Mouse (Mus musculus) midbrain, embryonic 15.5 days (tissue): ENCODE measurements around the gene Fam173b. TPM values are rescaled to one million over a fixed set of nuclear protein-coding genes. Genes with fewer than 3 reads are reported as not detected.

Experiments used
- ATAC-seq: fragments of 200-750 bp; cut with Nextera tagmentation; replicated peaks from 2 replicates; pipeline ENCODE4 v1.8.0; 2017; ENCODE audit warnings: moderate TSS enrichment
- H3K27ac ChIP-seq: fragments of 300-500 bp; sonication (generic); 2 replicates; pipeline ENCODE4 v1.5.1; 2015; ENCODE audit warnings: mild to moderate bottlenecking, inconsistent platforms
- H3K27me3 ChIP-seq: fragments of 300-500 bp; sonication (generic); replicated peaks from 2 replicates; pipeline ENCODE4 v1.6.1; 2015; ENCODE audit warnings: inconsistent platforms
- H3K36me3 ChIP-seq: fragments of 300-500 bp; sonication (generic); replicated peaks from 2 replicates; pipeline ENCODE4 v1.6.1; 2015; ENCODE audit warnings: inconsistent platforms
- H3K4me1 ChIP-seq: fragments of 300-500 bp; sonication (generic); 2 replicates; pipeline ENCODE4 v1.6.1; 2015; ENCODE audit warnings: inconsistent platforms
- H3K4me2 ChIP-seq: fragments of 300-500 bp; sonication (generic); 2 replicates; pipeline ENCODE4 v1.6.1; 2015; ENCODE audit warnings: inconsistent platforms, mild to moderate bottlenecking, moderate library complexity
- H3K4me3 ChIP-seq: fragments of 300-500 bp; sonication (generic); 2 replicates; pipeline ENCODE4 v1.5.1; 2015; ENCODE audit warnings: mild to moderate bottlenecking, inconsistent platforms
- H3K9ac ChIP-seq: fragments of 300-500 bp; sonication (generic); 2 replicates; pipeline ENCODE4 v1.6.1; 2015; ENCODE audit warnings: mild to moderate bottlenecking, inconsistent platforms
- H3K9me3 ChIP-seq: fragments of 300-500 bp; sonication (generic); 2 replicates; pipeline ENCODE4 v1.6.1; 2016; ENCODE audit warnings: inconsistent platforms
- WGBS: fragments of 180-500 bp; shearing (Covaris S2); methylation state at CpG from one replicate; pipeline ENCODE4 v1.1.7; 2015; ENCODE audit warnings: mixed read lengths; 5-methylcytosine and 5-hydroxymethylcytosine counted together
- polyA plus RNA-seq: library from polyadenylated mRNA; unstranded; fragments of >200 nt; fragmentation: Nextera tagmentation; extraction: Ambion mirVana; gene quantifications from 2 replicates; pipeline ENCODE4 v1.2.1, GENCODE M21; 2015

The Fam173b gene
- polyA plus RNA-seq, 1 experiment from 2014 or later = 10.6 TPM

DNA sequence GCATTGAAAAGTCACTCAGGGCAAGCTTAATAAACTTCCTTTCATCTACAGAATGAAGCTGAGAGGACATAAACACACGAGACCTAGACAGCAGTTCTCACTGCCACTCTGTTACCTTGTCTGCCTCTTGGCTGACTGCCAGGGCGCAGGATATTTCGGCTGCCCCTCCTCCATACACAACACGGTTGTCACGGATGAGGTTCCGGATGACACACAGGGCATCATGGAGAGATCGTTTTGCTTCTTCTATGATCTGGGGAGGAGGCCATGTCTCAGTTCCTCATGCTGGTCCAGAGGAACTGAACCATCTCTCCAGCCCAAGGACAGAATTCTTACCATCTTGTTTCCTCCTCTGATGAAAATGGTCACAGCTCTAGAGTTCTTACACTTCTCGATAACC, 9.1 kb upstream of the Fam173b start:
- 87% methylated on average over 8 of the region's 8 CpGs for WGBS
- Histone ChIP-seq H3K36me3 (peaks cover 66% of the 10 kb centered on the region), H3K4me1 (no peaks in the 10 kb centered on the region; the same call in 1 of the 2 replicates), H3K4me3 (no peak overlapping the region), H3K9ac (no peak overlapping the region), H3K9me3 (no peaks in the 10 kb centered on the region), H3K27me3 (no peaks in the 10 kb centered on the region), H3K4me2 (no peak overlapping the region), H3K27ac (no peak overlapping the region)
- no peak for ATAC-seq

DNA sequence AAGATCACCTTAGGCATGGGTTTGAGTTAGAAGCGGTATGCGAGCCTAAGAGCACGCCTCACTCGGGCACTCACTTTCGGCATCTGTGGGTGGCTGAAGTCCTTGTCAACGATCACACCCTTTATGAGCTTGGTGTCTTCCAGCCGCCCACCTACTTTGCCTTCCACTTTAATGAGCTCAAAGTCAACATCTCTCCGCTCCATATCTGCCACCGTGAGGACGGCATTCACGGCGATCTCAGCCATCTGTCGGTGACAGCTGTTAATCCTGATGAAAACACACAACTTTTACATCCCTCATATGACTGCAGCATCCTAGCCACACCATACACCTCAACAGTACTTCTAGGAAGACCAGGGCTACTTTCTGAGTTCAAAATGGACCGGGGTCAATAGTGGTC, 7.4 kb upstream of the Fam173b start:
- no peaks in the 10 kb centered on the region for H3K27me3 ChIP-seq
- H3K9me3 ChIP-seq = no peaks in the 10 kb centered on the region
- no peak for ATAC-seq
- no peak overlapping the region for H3K4me3 ChIP-seq
- no peak overlapping the region for H3K27ac ChIP-seq
- 93% methylated on average over 14 of the region's 14 CpGs for WGBS
- H3K4me2 ChIP-seq = no peak overlapping the region
- H3K9ac ChIP-seq = no peak overlapping the region
- H3K36me3 ChIP-seq = peaks cover 69% of the 10 kb centered on the region
- H3K4me1 ChIP-seq = peaks cover 5% of the 10 kb centered on the region

DNA sequence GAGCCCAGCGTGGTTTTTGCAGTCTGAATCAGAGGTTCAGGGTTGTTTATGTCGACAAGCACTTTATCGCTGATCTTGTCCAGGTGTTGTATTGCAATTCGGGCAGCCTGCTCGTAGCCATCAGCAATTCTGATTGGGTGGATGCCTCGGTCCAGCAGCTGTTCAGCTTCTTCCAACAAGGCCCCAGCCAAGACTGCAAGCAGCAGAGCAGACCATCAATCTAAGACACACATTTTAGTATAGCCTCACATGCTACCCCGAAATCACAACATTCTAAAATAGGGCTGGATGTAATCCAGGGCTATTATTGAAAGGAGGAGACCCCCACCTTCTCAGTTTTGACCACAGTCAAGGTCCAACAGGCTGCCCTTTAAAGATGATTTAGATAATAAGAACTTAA, 6.0 kb upstream of the Fam173b start:
- H3K36me3 ChIP-seq = peaks cover 59% of the 10 kb centered on the region
- no peaks in the 10 kb centered on the region for H3K27me3 ChIP-seq
- WGBS = 96% methylated on average over 7 of the region's 7 CpGs
- no peak overlapping the region for H3K4me3 ChIP-seq
- no peaks in the 10 kb centered on the region for H3K9me3 ChIP-seq
- no peak for ATAC-seq
- no peak overlapping the region for H3K4me2 ChIP-seq
- H3K4me1 ChIP-seq = peaks cover 18% of the 10 kb centered on the region
- no peak overlapping the region for H3K27ac ChIP-seq
- H3K9ac ChIP-seq = no peak overlapping the region

DNA sequence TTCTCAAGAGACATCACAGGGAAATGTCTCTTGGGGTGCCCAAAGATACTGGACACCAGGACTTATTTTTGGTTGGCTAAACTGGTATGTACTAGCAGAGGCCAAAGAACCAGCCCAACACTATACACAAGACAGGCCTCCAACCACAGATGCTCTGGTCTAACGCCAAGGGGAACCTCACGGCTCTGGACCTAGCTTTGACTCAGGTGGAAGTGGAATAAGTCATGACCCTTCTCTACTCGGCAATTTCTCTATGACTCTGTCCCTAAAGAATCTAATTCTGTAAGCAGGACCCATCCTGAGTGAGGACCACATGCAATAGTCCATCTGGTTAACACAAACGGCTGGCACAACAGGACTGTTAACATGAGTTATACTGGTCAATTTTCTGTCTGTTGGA, 1.8 kb upstream of the Fam173b start:
- Histone ChIP-seq H3K27me3 (no peaks in the 10 kb centered on the region), H3K36me3 (peaks cover 18% of the 10 kb centered on the region; the same call in 1 of the 2 replicates), H3K9me3 (no peaks in the 10 kb centered on the region), H3K4me2 (peak overlapping the region; percentile 70), H3K4me3 (peak overlapping the region; percentile 91; the same call in 1 of the 2 replicates), H3K9ac (no peak overlapping the region), H3K4me1 (peaks cover 28% of the 10 kb centered on the region), H3K27ac (no peak overlapping the region)
- WGBS = 83% methylated on average over 4 of the region's 4 CpGs
- ATAC-seq = no peak

DNA sequence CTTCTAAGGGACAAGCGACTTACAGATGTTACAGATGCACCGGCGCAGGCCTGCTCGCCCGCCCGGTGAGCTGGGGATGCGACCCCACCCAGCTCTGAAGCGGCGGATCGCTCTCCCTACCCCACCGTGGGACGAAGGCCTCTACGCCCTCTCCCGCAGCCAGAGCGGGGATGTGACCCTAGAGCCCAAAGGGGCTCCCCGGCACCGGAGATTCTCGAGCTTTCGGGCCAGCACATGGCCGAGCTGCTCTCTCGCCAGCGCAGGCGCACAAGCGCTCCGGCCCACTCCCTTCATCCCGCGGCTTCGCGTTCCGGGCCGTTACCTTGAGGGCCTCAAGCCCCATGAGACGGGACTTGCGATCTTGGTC, 390 bp upstream of the Fam173b start:
- Histone ChIP-seq H3K9ac (peak overlapping the region; percentile 88), H3K36me3 (peaks cover 6% of the 10 kb centered on the region; the same call in 1 of the 2 replicates), H3K4me1 (peaks cover 28% of the 10 kb centered on the region), H3K27me3 (no peaks in the 10 kb centered on the region), H3K4me2 (peak overlapping the region; percentile 70), H3K4me3 (peak overlapping the region; percentile 91), H3K9me3 (no peaks in the 10 kb centered on the region), H3K27ac (peak overlapping the region; percentile 98)
- peak; percentile 79 for ATAC-seq
- WGBS = under 1% methylated on average over 33 of the region's 33 CpGs

DNA sequence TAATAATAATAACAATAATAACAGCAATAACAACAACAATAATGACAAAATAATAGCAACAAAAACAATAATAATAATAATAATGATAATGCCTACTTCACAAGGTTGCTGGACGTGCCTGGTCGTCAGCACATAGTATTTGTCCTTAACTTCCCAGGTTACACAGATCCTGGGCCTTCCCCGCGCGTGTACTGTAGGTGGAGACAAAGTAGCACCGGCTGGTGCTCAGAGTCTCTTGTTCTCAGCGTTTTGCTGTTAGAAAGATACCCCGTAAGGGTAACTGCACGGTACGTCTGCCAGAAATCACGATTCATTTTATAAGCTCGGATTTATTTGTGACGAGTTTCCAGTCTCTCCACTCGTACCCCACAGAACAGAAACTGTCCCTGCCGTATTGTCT, 774 bp downstream of the Fam173b start:
- peak overlapping the region; percentile 91 for H3K4me3 ChIP-seq
- H3K4me1 ChIP-seq = peaks cover 28% of the 10 kb centered on the region
- WGBS = 3% methylated on average over 15 of the region's 15 CpGs
- peak overlapping the region; percentile 48 for H3K4me2 ChIP-seq
- H3K9ac ChIP-seq = peak overlapping the region; percentile 93
- no peaks in the 10 kb centered on the region for H3K9me3 ChIP-seq
- peak overlapping the region; percentile 98 for H3K27ac ChIP-seq
- H3K27me3 ChIP-seq = no peaks in the 10 kb centered on the region
- ATAC-seq = peak; percentile 85
- H3K36me3 ChIP-seq = peaks cover 4% of the 10 kb centered on the region; the same call in 1 of the 2 replicates

GRCm38 (mm10) chr15:31603113-31603512, 1.5 kb downstream of the Fam173b start:
- Histone ChIP-seq H3K36me3 (no peaks in the 10 kb centered on the region), H3K4me3 (peak overlapping the region; percentile 91), H3K9me3 (no peaks in the 10 kb centered on the region), H3K9ac (peak overlapping the region; percentile 93; the same call in 1 of the 2 replicates), H3K4me1 (peaks cover 28% of the 10 kb centered on the region), H3K4me2 (peak overlapping the region; percentile 48), H3K27ac (peak overlapping the region; percentile 98), H3K27me3 (no peaks in the 10 kb centered on the region)
- no peak for ATAC-seq
- WGBS = 87% methylated on average over 13 of the region's 13 CpGs

DNA sequence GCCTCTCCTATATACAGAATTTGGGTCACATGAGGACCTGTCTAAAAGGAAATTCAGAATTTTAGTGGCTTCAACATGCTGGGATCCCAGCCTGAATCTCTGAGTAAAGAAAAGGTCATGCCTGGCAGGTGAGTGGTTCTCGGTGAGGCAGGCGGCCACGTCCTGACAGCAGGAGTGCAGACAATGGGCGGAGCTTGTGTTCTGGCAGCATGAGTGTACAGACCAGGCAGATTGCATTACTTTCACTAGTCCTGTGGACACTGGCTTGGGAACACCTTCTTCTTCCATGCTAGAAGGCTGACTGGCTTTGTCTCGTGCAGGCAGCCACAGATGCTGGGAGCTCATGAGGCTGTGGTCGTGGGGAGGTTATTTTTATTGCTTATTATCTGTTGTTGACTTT, 5.2 kb downstream of the Fam173b start:
- Histone ChIP-seq H3K4me3 (no peak overlapping the region), H3K36me3 (no peaks in the 10 kb centered on the region), H3K27me3 (no peaks in the 10 kb centered on the region), H3K9ac (no peak overlapping the region), H3K4me1 (peaks cover 8% of the 10 kb centered on the region), H3K27ac (no peak overlapping the region), H3K4me2 (no peak overlapping the region), H3K9me3 (no peaks in the 10 kb centered on the region)
- WGBS = 81% methylated on average over 6 of the region's 6 CpGs
- ATAC-seq = no peak

GRCm38 (mm10) chr15:31611027-31611426, 9.4 kb downstream of the Fam173b start:
- WGBS = 80% methylated on average over 3 of the region's 3 CpGs
- Histone ChIP-seq H3K4me1 (no peaks in the 10 kb centered on the region), H3K9ac (no peak overlapping the region), H3K9me3 (no peaks in the 10 kb centered on the region), H3K4me2 (no peak overlapping the region), H3K4me3 (no peak overlapping the region), H3K27me3 (no peaks in the 10 kb centered on the region), H3K27ac (no peak overlapping the region), H3K36me3 (no peaks in the 10 kb centered on the region)
- peak; percentile 68 for ATAC-seq

GRCm38 (mm10) chr15:31611976-31612375, 10.3 kb downstream of the Fam173b start:
- Histone ChIP-seq H3K9me3 (no peaks in the 10 kb centered on the region), H3K27ac (no peak overlapping the region), H3K4me3 (no peak overlapping the region), H3K9ac (no peak overlapping the region), H3K27me3 (no peaks in the 10 kb centered on the region), H3K36me3 (peaks cover 4% of the 10 kb centered on the region; the same call in 1 of the 2 replicates), H3K4me2 (no peak overlapping the region), H3K4me1 (no peaks in the 10 kb centered on the region)
- no peak for ATAC-seq
- 96% methylated on average over 4 of the region's 4 CpGs for WGBS

DNA sequence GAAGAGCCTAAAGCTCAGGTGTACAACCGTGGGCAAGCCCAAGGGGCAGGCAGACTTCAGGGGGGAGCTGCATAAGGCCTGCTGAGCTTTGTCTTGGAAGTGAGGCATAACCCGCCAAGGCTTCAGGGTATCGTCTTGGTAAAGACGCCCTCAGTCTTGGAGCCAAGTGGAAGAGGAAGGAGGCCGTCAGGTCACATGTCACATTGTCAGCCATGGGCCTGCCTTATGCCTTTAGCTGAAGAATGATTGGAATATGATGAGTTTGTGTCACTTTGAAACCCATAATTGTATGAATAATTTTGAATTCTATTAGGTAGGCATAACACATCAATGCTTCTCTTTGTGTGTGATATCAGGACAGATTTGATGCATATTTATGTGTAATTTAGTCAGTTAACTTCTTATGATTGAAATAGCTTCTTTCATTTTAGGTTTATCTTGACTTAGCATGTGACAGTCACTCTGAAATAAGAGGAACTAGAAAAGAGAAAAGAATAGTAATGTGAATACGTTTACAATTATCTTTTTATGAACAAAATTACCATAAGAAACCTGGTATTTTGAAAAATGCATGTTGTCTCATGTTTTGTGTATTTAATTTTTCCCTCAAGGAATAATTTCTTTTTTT, 12.3 kb downstream of the Fam173b start:
- H3K27me3 ChIP-seq = no peaks in the 10 kb centered on the region
- no peaks in the 10 kb centered on the region for H3K9me3 ChIP-seq
- H3K36me3 ChIP-seq = peaks cover 14% of the 10 kb centered on the region; the same call in 1 of the 2 replicates
- 92% methylated on average over 6 of the region's 6 CpGs for WGBS
- no peak overlapping the region for H3K27ac ChIP-seq
- H3K4me3 ChIP-seq = no peak overlapping the region
- ATAC-seq = no peak
- H3K4me1 ChIP-seq = no peaks in the 10 kb centered on the region
- no peak overlapping the region for H3K9ac ChIP-seq
- no peak overlapping the region for H3K4me2 ChIP-seq

GRCm38 (mm10) chr15:31614666-31615065, 13.0 kb downstream of the Fam173b start:
- H3K4me1 ChIP-seq = no peaks in the 10 kb centered on the region
- ATAC-seq = no peak
- H3K27me3 ChIP-seq = no peaks in the 10 kb centered on the region
- H3K9ac ChIP-seq = no peak overlapping the region
- H3K27ac ChIP-seq = no peak overlapping the region
- H3K4me3 ChIP-seq = no peak overlapping the region
- H3K9me3 ChIP-seq = no peaks in the 10 kb centered on the region
- 92% methylated on average over 2 of the region's 2 CpGs for WGBS
- peaks cover 18% of the 10 kb centered on the region; the same call in 1 of the 2 replicates for H3K36me3 ChIP-seq
- H3K4me2 ChIP-seq = no peak overlapping the region

DNA sequence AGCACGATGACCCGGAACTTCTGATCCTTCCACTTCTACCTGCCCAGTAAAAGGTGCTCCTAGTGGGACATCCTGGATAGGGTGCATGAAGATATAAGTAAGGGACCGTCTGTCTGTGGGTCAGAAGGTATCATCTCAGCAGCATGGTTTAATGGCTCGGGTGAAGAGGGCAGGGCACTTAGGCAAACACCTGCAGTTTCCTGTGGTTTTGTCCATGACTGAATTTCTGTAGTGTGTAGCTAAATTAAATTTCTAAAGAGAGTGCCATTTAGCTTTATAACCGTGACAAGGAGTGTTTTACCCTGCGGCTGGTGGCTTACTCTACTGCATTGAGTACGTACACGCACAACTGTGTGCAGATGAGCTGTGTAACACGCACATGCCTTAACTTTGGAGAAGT, 15.6 kb downstream of the Fam173b start:
- no peak for ATAC-seq
- Histone ChIP-seq H3K4me2 (no peak overlapping the region), H3K4me3 (no peak overlapping the region), H3K27me3 (no peaks in the 10 kb centered on the region), H3K9ac (no peak overlapping the region), H3K9me3 (no peaks in the 10 kb centered on the region), H3K4me1 (no peaks in the 10 kb centered on the region), H3K36me3 (peaks cover 18% of the 10 kb centered on the region; the same call in 1 of the 2 replicates), H3K27ac (no peak overlapping the region)
- 93% methylated on average over 9 of the region's 9 CpGs for WGBS
